Mouse (Mus musculus) embryo, embryonic 11 days (tissue): ENCODE measurements at regions not wholly inside any gene's neighbourhood (a gene's known extent, or its start where the extent isn't known, plus 50 kb on each side); places are given as distances from the start of the nearest gene placed in this dataset.

ENCODE experiments used
- DNase-seq: peaks from one replicate; pipeline ENCODE4 v3.0.0-alpha.2; 2015

DNA sequence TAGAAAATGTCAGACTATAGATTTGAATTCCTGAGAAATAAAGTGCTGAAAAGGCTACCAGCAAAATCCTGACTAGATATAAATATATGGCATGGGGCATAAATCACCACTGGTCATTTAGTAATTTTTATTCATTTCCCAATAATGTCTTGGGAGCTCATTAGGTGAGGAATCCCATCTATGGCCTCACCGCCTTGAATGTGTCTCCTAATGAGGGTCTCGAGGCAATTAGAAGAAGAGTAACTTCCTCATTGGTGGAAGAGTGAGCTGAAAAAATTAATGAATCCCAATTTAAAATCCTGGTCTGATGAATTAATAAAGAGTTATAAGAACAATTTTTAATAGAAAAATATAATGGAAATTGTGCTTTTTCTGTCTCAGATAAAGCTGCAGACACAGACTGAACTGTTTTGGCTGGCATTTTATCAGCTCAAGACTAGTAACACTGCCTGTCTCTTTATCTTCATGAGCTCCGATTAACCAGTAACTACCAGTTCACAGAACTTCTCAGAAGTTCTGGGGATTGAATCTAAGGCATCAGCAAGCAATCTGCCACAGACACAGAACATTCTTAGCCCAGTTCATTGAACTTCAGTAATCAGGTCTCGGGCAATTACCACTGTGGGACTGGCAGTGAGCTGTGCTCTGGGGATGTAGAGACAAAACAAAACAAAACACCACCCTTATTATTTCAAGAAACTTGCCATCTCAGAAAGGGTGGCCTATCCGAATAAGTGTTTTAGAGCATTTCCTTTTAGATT is 170.7 kb downstream of the Plpp3 start:
- no peak for DNase-seq

DNA sequence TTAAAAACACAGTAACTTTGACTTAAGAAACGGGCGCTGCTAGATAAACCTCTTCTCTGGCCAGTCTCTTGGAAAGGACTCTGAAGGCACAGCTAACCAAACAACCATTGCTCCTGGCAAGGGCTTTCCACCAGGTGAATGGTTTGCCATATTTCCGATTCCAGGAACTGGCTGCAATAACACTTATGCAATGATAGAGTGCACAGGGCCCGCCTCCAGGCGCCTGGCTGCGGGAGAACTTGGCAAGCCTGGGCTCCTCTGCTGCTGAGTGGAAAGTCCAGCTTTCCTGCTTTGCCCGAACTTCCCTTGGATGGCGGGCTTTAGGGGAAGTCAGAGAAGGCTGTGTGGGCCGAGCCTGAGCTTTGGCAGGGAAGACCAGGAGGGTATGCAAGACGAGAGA is 171.6 kb downstream of the Plpp3 start:
- DNase-seq: no peak

DNA sequence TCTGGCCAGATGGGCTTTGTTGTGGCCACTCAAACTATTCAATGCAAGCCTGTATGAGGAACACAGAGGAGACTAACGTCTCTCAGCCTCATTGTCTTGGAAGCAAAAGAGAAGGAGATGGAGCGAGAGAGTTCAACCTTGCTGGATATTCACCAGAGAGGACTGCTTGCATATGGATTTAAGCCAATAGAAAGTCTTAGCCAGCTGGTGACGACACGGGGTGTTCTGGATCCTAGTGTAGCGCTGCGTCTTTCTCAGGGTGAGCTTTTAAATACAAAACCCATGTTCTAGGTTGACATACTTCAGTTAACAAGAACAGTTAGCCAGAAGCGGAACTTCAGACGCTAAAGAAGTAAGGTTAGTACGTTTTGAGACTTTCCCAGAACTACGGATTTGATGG is 174.9 kb downstream of the Plpp3 start:
- DNase-seq: no peak

DNA sequence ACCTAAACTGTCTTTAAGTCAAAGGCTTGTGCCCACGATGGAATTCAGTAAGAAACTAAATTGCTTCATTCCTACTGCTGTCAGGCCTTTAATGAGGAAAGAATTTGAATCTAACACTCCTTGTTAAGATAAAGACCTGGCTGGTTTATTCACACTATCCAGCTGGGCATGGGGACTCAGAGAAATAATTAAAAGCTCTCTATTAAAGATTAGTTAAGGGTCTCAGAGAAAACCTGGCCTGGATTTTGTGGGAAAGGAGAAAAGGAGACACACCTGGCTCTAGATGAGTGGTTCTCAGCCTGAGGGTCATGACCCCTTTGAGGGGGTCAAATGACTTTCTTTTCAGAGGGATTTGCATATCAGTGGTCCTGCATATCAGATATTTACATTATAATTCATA is 178.7 kb downstream of the Plpp3 start:
- no peak for DNase-seq

DNA sequence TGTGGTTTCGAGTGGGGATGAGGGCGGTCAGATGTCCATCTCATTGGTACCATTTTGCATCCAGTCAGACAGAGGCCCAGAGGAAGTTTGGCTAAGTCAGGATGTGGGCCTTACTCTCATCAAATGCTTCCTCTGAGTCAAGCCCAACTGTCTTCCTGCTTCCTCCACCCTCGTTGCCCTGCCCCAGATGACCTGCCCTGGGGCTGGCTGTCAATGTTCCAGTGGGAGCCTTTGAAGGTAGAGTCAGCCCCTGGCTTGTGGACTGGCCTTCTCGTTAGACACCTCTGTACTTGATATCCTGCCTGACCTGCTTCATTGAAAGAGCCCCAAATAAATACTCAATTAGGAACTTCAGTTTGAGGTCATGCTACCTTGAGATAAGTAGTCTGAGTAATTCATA is 179.4 kb downstream of the Plpp3 start:
- DNase-seq: no peak

DNA sequence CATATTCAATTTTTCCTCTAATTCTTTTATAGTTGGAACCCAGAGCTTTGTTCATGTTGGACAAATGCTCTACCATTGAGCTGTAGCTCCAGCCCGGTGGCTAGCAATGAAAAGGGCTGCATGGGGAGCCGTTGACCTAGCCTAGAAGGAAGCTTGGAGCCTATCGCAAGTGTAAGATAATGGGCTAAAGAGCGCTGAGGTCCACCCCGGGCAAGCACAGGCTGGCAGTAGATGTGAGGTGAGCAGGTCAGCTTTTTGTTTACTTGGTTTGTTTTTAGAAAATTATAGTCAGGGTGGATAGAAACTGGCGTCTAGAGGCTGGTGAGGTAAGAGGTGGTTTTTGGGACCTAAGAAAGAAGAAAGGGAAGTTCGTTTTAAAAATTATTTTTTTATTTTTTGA is 181.0 kb downstream of the Plpp3 start:
- DNase-seq: no peak

DNA sequence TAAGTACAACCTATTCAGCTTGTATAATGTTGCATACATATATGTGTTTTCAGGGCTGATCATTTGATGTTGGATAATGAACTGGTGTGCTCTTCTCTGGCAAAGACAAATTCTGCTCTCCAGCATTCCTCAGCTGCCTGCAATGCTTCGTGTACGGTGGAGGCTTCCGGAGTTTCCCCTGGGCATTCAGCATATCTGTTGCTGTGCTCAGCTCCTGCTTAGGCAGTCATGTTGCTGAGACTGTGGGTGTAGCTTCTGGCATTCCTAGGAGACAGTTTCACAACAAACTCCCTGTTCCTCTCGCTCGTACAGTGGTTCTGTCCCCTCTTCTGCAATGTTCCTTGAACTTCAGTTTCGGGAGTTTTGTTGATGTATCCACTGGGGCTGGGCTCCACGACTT is 181.7 kb downstream of the Plpp3 start:
- DNase-seq: no peak

DNA sequence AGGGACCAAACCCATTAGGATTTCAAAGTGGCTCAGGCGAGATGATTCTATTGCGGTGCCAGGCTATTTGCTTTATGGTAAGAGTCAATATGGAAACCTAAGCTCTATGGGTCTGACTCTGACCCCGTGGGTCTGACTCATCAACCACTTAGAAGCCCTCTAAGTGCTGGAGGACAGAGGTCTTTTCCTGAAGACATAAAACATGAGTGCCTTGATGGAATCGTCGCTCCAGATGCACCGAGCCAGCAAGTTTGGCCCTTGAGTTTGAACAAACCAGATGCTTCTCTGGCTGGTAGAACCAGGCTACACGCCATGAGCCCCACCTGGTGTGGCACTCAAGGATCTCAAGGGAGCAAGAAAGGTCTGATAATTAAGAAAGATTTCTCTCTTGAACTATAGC is 184.1 kb downstream of the Plpp3 start:
- DNase-seq: no peak

DNA sequence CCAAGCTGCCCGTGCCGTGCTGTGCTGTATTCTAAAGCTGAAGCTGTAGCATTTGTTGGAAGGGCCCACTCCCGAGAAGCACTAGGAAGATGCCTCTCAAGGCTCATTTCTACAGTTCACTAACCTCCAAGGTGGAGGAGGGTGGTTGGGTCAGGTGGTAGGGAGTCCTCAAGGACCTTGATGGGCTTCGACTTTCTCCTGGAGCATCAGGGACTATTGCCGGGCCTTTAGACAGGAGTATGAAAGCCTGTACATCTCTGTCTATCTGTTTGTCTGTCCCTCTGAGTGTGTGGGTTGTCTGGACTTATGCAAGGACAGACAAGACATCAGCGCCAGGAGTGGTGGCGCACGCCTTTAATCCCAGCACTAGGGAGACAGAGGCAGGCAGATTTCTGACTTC is 189.7 kb downstream of the Plpp3 start:
- no peak for DNase-seq

DNA sequence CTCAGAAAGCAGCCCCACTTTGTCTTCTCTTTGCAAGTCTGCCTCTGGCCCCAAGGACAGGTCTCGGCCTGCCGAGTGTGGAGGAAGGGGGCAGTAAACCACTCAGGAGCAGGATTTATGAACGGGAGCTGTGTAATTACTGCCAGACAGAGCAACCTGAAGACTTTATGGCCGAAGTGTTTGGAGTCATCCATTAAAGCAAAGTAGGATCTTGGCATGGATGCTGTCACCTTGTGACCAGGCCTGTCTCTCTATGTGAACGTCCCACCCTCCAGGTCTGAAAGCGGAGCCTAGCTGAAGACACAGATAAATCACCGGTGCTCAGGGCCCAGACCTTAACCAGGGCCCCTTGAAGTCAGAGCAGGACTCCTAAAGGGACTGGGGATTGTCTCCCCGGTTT is 190.8 kb downstream of the Plpp3 start:
- DNase-seq: peak; percentile 55

DNA sequence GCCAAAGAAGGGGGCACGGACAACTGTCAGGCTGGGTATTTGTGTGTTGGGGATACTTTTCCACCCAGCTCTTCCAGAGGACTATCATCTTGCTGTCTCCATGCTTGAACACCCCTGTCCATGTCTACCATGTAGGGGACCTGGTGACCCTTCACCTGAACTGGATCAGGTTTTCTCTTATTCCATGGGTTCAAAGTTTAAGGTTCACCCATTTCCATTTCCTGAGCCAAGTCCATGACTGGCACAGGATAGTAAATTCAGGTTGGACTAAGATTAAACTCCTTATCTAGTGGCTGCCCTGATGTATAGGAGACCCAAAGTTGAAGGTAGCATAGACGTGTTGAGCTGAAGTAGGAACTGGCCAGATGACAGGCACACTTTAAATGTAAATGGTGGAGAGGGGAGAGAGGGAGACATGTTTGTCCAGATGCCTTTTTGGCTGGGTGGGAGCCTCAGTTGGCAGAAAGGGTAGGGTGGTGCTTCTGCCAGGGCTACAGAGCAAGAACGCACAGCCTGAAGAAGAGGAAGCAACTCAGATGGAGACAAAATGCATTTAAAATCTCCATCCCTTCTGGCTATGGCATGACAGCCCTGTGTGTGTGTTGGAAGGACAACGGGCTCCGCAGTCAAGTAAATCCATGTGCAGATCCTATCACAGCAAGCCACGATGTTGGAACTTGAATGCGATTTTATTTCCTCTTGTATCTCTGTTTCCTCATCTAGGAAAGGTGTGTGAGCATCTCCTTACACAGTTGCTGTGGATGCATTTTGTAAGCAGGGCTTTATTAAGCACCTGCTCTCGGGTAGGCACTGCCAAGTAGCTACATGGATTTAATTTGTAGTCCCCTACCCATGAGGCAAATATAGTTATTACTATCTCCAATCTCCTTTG is 192.4 kb downstream of the Plpp3 start:
- no peak for DNase-seq

DNA sequence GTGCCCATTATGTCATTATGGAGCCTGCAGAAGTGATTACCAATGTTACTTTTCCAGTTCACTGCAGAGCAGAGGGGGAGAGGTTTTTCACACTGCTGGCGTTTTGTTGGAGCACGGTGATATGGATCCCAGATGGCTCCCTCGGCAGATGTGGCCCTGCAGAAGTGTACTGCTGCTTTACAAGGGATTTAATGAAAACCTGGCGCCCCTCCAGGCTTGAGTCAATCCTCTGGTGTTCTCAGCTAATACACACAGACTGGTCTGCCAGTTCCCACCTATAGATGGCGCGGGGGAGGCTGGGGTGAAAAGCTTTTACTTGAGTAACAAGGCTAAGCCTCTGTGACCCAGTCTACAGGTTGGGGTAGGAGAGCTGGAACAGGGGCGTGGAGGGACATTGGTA is 195.2 kb downstream of the Plpp3 start:
- peak; percentile 80 for DNase-seq

DNA sequence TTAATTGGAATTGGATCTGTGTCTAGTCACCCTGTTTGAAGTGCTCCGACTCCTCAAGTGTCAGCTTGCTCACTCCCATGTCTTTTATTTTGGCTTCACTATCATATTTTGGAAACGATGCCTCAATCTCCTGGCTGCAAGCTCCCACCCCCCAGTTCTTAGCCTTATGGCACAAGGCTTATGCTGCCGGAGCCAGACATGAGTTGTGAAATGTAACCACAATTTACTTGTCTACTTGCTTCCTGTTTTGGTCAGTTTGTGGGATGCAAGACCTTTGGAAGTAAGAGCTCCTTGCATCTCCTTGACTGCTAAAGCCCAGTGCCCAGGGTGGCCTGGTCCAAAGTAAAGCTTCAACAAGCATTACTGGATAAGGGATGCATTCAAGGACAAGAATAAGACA is 195.8 kb downstream of the Plpp3 start:
- no peak for DNase-seq

DNA sequence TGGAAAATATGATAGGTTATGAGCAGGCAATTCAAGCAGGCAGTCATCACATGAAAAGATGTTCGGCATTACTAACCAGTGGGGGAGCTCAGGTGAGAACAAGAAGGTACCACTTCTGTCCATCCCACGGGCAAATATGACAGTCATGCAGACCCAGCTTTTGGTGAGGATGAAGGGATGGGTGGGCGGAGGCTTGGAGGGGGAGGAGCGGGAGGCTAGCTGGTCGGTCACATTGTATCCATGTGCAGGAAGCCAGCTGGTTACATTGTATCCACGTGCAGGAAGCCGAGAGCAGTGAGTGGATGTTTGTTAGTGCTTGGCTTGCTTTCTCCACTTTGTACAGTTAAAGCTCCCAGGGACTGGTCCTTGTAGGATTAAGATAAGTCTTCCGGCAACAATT is 196.9 kb downstream of the Plpp3 start:
- DNase-seq: no peak

DNA sequence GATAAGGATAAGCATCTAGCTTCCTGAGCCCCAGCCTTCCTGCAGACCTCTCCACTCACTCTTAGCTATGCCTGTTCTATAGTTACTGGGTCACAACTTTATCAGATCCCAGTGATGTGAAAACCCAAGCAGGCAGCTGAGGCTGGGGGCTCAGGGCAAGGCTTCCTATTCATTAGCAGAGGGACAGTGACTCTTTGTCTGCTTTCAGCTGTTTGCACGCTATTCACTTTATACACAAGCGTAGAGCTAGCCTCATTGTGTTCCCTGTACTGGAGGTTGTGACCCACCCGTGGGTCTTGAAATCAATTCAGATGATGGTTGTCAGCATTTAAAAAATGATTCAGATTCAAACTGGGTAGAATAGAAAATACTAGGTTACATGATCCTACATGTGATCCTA is 199.5 kb downstream of the Plpp3 start:
- peak; percentile 42 for DNase-seq

DNA sequence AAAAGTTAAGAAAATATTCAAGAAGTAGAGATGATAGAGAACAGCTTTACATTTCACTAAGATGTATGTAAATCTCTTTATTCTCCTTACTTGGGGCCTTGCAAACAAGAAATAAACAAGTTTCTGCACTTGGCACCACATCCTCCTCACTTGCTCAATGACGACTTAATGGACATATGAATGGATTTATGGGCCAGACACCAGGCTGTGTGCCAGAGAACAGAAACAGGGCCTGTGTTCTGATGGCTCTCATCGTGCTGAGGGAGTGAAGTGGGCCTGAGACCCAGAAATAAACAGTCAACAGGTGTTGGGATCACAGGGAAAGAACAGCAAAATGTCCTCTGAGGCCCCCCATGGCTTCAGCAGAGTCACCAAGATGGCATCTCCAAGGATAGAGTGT is 201.6 kb downstream of the Plpp3 start:
- no peak for DNase-seq

DNA sequence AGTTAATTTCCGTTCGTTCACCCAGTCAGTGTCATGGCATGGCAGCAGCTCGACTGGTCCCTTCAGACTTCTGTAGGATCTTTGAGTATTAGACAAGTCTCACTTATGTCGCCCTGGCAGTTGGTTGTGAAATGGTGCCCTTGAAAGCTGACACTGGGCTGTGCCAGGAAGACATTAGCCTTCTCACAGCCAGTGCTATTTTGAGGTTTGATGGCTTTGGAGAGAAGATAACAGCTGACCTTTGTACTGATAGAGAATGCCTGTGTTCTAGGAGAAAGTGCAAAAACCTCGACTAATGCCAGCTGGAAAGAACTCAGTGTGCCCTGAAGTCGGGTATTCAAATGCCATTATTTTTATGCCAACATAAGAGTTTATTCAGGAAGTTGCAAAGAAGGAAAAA is 207.3 kb downstream of the Plpp3 start:
- no peak for DNase-seq

DNA sequence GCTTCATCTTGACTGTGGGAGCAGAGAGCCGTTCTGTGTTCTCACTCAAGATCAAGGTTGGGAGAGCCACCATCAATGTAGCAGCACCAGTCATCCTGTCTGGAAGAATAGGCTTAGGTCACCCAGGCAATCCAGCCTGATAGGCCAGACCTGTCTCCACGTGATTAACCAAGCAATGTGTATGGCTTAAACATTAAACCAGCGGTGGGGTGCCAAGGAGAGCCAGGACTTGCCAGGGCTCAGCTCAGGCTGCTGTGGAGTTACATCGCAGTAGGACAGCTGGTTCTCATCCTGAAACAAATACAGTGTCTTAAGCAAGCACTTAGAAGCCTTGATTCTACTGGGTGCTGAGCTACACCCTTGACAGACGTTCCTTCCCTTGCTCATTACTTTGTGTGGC is 207.9 kb downstream of the Plpp3 start:
- no peak for DNase-seq

DNA sequence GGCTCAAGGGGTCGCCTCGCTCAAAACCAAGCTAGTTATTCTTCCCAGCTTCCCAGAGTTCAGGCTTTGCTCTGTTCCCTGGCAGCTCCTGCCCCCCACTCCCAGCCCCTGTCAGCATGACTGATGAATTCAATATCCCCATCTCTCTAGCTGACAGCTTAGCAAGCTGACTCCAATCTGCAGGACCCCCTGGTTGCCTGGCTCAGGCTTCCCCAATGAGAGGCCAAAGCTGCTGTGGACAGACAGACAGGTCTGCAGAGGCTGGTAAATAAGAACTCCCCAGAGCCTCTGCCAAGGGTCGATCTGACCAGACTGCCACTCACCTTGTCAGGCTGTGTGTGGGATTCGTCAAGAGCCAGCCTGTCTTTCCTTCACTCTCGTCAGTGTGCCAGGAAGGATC is 219.4 kb downstream of the Plpp3 start:
- peak; percentile 60 for DNase-seq

DNA sequence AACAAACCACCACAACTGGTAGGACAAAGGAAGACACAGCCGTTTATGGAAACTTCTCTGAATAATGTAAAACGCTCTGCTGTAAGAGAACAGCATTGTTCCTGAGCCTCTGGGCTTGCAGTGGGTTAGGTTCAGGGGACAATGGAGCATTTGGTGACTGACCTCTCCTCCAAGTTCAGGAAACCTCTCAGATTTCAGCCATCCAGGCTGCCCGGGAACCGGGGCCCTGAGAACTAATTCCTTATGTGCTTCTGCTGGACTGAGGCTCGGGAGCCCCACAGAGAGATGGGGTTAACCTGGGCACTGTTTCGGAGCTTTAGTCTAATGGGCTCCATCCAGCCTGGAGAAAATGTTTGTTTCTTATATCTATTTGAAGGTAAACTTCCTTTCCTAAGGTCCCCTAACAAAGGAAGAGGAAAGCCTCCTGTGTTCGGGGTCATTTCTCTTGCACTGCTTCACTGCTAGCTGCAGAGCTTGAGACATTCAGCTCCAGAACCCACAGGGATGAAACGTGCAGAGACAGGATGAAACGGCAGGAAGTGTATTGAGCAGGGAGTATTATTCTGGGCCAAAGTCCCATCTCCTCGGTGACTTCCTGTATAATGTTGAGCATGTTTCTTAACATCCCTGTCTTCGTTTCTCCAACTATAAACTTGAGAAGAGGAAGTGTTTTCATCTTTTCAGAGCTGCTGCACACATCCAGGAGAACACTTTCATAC is 220.5 kb downstream of the Plpp3 start:
- peak; percentile 74 for DNase-seq

DNA sequence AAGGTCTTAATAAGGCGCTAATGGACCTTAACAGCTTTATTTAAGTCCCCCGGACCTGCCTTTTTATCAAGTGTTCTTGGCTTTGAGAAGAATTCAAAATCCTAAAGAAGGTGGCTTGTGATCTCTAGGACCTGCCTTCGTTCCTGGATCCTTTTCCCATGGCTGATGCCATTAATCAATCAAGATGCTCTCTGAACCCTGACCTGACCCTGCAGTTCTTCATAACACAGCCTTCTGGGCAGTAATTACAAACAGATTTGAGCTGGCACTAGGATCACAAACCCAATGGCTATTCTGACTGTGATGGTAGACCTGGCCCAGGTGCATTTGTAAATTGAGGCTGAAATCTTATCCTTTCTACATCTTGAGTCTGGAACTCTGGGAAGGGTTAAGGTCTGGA is 227.7 kb downstream of the Plpp3 start:
- DNase-seq: peak; percentile 70

DNA sequence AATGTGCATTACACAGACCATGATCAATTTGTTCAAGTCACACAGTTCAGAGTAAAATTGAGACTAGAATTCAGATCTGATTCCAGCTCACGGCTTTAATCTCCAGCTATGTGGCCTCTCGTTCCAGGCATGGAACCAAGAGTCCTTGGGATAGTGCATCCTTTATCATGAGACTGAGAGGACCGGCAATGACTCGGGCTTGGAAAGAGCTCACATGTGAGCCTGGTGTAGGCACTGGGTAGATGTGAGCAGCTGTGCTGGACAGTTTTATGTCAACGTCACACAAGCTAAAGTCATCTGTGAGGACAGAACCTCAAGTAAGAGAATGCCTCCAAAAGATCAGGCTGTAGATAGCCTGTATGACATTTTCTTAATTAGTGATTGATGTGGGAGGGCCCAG is 228.3 kb downstream of the Plpp3 start:
- no peak for DNase-seq

DNA sequence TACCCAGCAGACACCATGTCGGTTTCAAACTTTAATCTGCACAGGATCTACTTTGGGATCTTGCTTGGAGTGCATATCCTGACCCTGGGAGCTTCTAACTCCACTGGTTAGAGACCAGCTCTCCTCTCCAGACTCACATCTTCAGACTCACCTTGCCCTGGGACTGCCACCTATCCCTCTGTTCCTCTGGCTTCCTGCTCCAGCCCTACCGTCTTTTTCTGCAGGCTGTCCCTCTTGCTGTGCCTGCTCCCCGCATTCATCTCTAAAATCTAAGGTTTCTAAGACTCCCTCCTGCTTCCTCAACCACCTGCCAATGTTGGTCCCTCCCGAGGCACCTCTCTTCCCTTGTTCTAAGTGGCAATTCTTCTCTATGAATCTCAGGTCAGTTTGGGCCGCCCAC is 233.2 kb downstream of the Plpp3 start:
- DNase-seq: peak; percentile 75

DNA sequence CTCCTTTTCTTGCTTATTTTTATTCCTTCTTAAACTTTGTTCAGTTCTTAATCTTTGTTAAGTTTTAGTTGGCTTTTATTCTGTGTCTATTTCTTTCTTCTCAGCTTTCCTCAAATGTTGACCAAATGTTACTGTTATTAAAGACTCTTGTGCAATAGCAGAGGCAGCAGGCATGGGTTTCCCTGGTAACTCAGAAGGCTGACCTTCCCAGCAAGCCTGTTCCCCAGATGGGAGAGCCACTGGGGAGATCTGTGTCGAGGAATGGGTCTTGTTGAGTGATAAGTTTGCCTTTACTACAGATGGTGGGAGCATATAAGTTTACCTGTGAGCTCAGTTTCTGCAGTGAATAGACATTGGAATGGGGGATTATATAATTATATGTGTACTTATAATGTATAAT is 237.2 kb downstream of the Plpp3 start:
- no peak for DNase-seq
